ENCODE assay signal across 18 mouse cellular contexts in the genomic region with DNA sequence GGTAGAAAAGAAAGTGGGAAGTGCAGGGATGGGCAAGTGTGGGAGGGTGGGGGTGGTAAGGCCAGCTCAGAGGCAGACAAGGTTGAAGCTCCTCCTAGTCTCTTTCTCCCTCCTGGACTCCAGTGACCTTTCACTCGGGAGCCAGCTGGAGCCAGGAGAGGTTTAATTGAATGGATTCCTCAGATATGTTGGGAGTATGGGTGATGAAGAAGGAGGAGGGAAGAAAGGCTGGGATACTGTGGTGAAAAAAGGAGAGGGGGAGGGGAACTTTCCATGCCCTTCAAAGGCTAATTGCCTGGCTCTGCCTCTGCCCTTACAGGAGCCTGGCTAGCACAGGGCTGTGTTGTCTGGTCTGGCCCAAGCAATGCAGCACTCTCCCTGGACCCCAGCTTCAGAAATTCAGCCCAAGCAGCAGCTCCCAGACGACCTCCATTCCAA. TPM values are rescaled to one million over a fixed set of nuclear protein-coding genes. Genes with fewer than 3 reads are reported as not detected.
DNase-seq lines count a peak whose midpoint lies in the region; ATAC-seq lines count a peak whose summit lies in the region.
"Had no signal": no experiment of that assay in that cellular context is flagged by ENCODE, and none has a peak within 500 bp of the region (broad histone marks: within the 10 kb centered on the region; RNA-seq: fewer than 3 reads in every experiment).

No protein-coding gene starts in this region.

- H3K9ac ChIP-seq in midbrain, embryonic 13.5 days (replicated peaks) = no peak overlapping the region
- H3K9ac ChIP-seq: stomach, embryonic 15.5 days had no signal

- no peak overlapping the region for H3K4me3 ChIP-seq in embryonic facial prominence, embryonic 10.5 days
- no peak overlapping the region for H3K4me3 ChIP-seq in midbrain, embryonic 13.5 days (replicated peaks)
- H3K4me3 ChIP-seq: stomach, embryonic 15.5 days had no signal

- H3K27me3 ChIP-seq in embryonic facial prominence, embryonic 10.5 days (replicated peaks; ENCODE audit: low read depth, poor library complexity, severe bottlenecking) = no peaks in the 10 kb centered on the region
- H3K27me3 ChIP-seq in midbrain, embryonic 13.5 days = no peaks in the 10 kb centered on the region
- H3K27me3 ChIP-seq: stomach, embryonic 15.5 days had no signal

- peak; percentile 87 for ATAC-seq in midbrain, embryonic 13.5 days

- H3K36me3 ChIP-seq in embryonic facial prominence, embryonic 10.5 days (replicated peaks) = no peaks in the 10 kb centered on the region
- H3K36me3 ChIP-seq in midbrain, embryonic 13.5 days = no peaks in the 10 kb centered on the region
- H3K36me3 ChIP-seq: stomach, embryonic 15.5 days had no signal

- DNase-seq in kidney, postnatal 4 days = peak; percentile 4 to 6
- DNase-seq in kidney, postnatal 25 days = no peak
- peak; percentile 30 for DNase-seq in embryo, embryonic 10.5 days (ENCODE audit: low spot score)
- DNase-seq in embryonic facial prominence, embryonic 10.5 days (ENCODE audit: low spot score) = peak; percentile 17
- DNase-seq in gastrocnemius, adult 18-20 months (ENCODE audit: low spot score) = no peak
- no peak for DNase-seq in cerebellum, postnatal 4 days (ENCODE audit: low spot score in 2 of 2)
- DNase-seq: cerebellum, adult 11-12 months; gastrocnemius, postnatal 25 days; heart, postnatal 36 days; kidney, adult 18-20 months; layer of hippocampus, adult 9-11 months; left cerebral cortex, postnatal 4 days; thymus, postnatal 25 days had no signal

- no peak overlapping the region for H3K4me2 ChIP-seq in midbrain, embryonic 13.5 days (replicated peaks)
- H3K4me2 ChIP-seq: heart, embryonic 11.5 days; stomach, embryonic 15.5 days had no signal

- H3K27ac ChIP-seq in embryonic facial prominence, embryonic 10.5 days (replicated peaks) = no peak overlapping the region
- no peak overlapping the region for H3K27ac ChIP-seq in midbrain, embryonic 13.5 days
- H3K27ac ChIP-seq: stomach, embryonic 15.5 days had no signal

- H3K9me3 ChIP-seq in embryonic facial prominence, embryonic 10.5 days = no peaks in the 10 kb centered on the region
- 0 out of 2 replicates have a peak, but pooled peaks cover 4% of the 10 kb centered on the region for H3K9me3 ChIP-seq in midbrain, embryonic 13.5 days
- H3K9me3 ChIP-seq: stomach, embryonic 15.5 days had no signal

- H3K4me1 ChIP-seq in embryonic facial prominence, embryonic 10.5 days = peaks cover 8% of the 10 kb centered on the region
- peaks cover 9% of the 10 kb centered on the region; the same call in 1 of the 2 replicates for H3K4me1 ChIP-seq in midbrain, embryonic 13.5 days (replicated peaks)
- H3K4me1 ChIP-seq: stomach, embryonic 15.5 days had no signal

- WGBS in embryonic facial prominence, embryonic 10.5 days = 0% methylated on average over 2 of the region's 2 CpGs
- WGBS in midbrain, embryonic 13.5 days = 3% methylated on average over 2 of the region's 2 CpGs

RNA-seq across cellular contexts. Expression of a gene that starts 14.4 kb away (rescaled TPM):
- polyA plus RNA-seq in embryonic facial prominence, embryonic 10.5 days (2016; fragmentation: Nextera tagmentation; extraction: Ambion mirVana) = not detected in 2 replicates
- polyA plus RNA-seq in midbrain, embryonic 13.5 days (2015; fragmentation: Nextera tagmentation; extraction: Ambion mirVana) = 0.54 TPM in 1 of 2 replicates, not detected in the other
- total RNA-seq in gastrocnemius, adult 18-20 months (2021) = not detected
- total RNA-seq: gastrocnemius, postnatal 25 days; heart, postnatal 36 days; monocyte, adult 5-6 weeks had no signal
- polyA plus RNA-seq: heart, embryonic 11.5 days; liver, embryonic 16.5 days; stomach, embryonic 15.5 days had no signal

Comparison
In these comparisons a context has a peak if more than half of its experiments do, and no peak if none do; other contexts are left out.
1. DNase-seq: peak in kidney, postnatal 4 days (2 of 2), embryo, embryonic 10.5 days (single experiment) and embryonic facial prominence, embryonic 10.5 days (single experiment); none in kidney, postnatal 25 days (0 of 2), gastrocnemius, adult 18-20 months (single experiment) and cerebellum, postnatal 4 days (0 of 2).